Mouse (Mus musculus): Measurements from ENCODE around the gene Arhgap44.

GRCm38 (mm10) chr11:65135251-65135739, 27.5 kb downstream of the Arhgap44 start:
- no peak for TF ChIP-seq POLR2A (IDR thresholded peaks at IDR 0.05; ENCODE audit: low read depth, low read length)
- TF ChIP-seq CTCF (IDR thresholded peaks at IDR 0.05; ENCODE audit: borderline replicate concordance, insufficient read depth, low read length) = no peak

Measured in embryonic fibroblast, embryonic 13.5 days (primary cell).